Mouse (Mus musculus) small intestine, adult 2 months (tissue): ENCODE measurements around the gene Arg2.
A peak's percentile ranks its signal among the peaks of the same experiment; 100 is the strongest.

Source experiments
- CTCF ChIP-seq: fragments of 200-500 bp; IDR thresholded peaks from 2 replicates; pipeline ENCODE4 v1.5.1; 2012; ENCODE audit warnings: low read depth, mild to moderate bottlenecking, control low read depth, inconsistent platforms, low read length, moderate library complexity, mixed read lengths; ENCODE audit not compliant: insufficient replicate concordance, insufficient read length; ENCODE audit errors: extremely low read depth
- POLR2A ChIP-seq: fragments of 200-500 bp; IDR thresholded peaks from 2 replicates; pipeline ENCODE4 v1.6.1; 2012; ENCODE audit warnings: low read depth, mild to moderate bottlenecking, control low read depth, inconsistent platforms, low read length, moderate library complexity

DNA sequence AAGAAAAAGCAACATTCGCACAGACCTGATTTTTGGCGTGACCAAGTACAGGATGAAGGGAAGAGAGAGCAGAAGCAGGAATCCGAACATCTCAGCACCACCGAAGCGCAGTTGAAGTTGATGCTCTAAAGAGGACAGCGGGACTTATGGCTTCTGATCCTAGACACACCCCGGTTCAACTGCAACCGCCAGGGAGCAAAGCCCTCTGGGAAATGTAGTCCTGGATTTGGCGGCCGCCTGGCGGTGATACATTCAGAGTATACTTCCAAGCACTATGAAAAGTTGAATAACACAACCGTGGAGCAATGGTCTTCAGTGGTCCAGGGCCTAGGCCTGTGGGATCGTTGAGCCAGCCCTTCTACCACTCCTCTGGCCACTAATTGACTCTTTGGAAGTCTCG, 61.1 kb downstream of the Arg2 start:
- TF ChIP-seq POLR2A (0 out of 2 replicates have a peak, but pooled peaks have one; percentile 20), CTCF (peak; percentile 69; the same call in 1 of the 2 replicates)
